Mouse (Mus musculus) heart, postnatal 14 days (tissue): ENCODE data around the gene Ntmt1. TPM values are rescaled to one million over a fixed set of nuclear protein-coding genes. Genes with fewer than 3 reads are reported as not detected.

Source experiments
- DNase-seq, 2 experiments: peaks; one replicate each; pipeline ENCODE4 v3.0.0; 2021 to 2022
- intact Hi-C: fragments of 180-260 bp; cut with DNase I; formaldehyde crosslinking; loops from one replicate; pipeline ENCODE4 v1.15.1; 2025
- total RNA-seq, 2 experiments: library from RNA; stranded (reverse); gene quantifications; 2 replicates each; pipeline ENCODE4 v1.2.3; 2021

The Ntmt1 gene
- total RNA-seq, 2 experiments from 2014 or later: 30.0 to 34.5 TPM

DNA sequence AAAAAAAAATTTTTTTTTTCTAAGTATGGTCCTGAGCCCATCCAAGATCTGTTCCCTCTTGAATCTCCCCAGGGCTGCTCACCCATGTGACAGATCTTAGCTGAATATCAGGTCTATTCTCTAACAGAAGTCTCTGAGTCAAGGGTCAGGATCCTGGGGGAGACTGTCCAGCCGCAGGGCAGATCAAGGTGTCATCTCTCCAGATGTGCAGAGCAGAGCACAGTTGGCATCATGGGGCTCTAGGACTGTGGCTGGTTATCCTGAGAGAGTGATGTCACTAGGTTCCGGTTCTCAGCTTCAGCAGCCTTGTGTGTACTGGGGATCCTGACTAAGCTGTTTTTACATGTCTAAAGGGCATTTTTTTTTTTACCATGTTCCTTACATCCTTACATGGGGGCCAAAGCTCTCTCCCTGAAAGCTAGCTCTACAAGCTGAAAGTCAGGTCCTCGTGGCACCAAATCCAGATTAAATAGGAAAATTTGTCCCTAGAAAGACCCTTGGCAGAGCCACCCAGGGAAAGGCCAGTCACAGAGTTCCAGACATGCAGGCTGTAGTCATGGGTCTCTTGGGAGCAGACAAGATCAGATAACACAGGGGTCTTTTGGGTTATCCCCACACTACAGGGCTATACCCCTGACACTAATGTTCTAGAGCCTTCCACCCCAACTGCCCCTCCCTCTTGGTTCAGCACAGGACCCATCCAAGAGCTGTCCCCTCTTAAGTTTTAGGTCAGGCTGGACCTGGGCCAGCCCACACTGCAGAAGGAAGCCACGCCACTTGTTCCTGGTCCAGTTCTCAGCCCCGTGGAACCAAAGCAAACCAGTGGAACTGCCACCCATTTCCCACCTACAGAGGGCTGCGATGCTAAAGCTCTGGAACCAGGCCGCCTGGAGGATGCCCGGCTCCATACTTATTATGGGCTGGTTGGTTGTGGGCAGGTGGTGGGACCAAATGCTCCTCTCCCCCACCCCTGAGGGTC, 25.0 kb upstream of the Ntmt1 start:
- DNase-seq: no peak
- intact Hi-C loops: no loop called here

DNA sequence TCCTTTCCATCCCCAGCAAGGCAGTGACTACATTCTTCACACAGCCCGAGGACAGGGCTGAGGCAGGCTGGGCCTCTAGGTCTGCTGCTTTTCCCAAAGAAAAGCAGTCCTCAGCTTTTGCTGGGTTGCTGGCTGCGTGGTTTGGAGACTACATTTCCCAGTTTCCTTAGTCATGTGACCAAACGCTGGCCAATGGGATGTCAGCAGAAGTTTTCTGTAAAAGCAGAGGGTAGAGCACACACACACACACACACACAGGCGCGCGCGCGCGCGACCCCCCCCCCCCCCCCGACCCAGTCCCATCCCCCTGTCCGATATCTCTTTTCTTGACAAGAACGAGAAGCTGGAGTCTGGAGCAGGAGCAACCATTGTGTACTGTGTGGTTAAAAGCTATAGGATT, 24.3 kb upstream of the Ntmt1 start:
- DNase-seq: peak; percentile 69 to 79
- intact Hi-C loops: no loop called here

- intact Hi-C loops: no loop called here
- peak; percentile 68 to 70 for DNase-seq
These were observed 23.3 kb upstream of the Ntmt1 start for GRCm38 (mm10) chr2:30784078-30784994.

DNA sequence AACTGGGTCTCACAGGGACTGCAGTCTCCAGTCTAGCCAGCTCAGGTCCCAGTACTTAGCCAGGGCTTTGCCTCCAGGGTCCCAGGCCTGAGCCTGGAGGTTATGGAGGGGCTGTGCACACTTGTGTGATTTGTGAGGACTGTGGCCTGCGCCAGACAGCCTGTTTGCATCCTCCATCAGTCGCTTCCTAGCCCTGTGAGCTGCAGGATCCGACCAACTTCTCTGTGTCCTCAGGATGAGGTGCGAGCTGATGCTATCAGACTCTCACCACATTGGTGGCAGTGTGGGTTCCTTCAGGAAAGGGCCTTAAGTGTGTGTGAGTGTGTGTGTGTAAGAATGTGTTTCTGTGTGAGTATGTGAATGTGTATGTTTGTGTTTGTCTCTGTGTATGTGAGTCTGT, 20.2 kb upstream of the Ntmt1 start:
- intact Hi-C loops: no loop called here
- DNase-seq: no peak

DNA sequence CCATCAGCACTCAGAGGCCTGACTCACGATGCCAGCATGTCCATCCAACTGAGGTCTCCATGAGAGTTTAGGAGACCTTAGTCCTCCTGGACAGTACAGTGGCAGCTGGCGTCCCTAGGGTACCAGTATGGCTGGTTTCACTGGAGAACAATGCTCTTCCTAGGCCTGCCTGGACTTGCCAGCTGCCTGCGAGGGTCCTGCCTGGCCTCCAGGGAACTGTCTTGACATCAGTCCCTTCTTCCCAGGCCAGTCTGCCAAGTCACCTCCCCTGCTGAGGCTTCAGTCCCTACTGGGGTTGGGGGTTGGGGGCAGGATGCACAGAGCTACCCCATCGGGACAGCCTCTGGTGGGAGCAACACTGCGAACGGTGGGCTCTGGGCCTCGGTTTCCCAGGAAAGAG, 15.6 kb upstream of the Ntmt1 start:
- no peak for DNase-seq
- intact Hi-C loops: loop anchor here (5.0 kb wide), 2 partner anchors 70 to 135 kb away; no protein-coding TSS in a partner anchor

GRCm38 (mm10) chr2:30794179-30795108, 13.2 kb upstream of the Ntmt1 start:
- peak; percentile 98 to 99 for DNase-seq
- intact Hi-C loops: loop anchor here (1.0 to 5.0 kb wide), 6 partner anchors 72 to 354 kb away; partner anchors contain the start of gene Ptges

DNA sequence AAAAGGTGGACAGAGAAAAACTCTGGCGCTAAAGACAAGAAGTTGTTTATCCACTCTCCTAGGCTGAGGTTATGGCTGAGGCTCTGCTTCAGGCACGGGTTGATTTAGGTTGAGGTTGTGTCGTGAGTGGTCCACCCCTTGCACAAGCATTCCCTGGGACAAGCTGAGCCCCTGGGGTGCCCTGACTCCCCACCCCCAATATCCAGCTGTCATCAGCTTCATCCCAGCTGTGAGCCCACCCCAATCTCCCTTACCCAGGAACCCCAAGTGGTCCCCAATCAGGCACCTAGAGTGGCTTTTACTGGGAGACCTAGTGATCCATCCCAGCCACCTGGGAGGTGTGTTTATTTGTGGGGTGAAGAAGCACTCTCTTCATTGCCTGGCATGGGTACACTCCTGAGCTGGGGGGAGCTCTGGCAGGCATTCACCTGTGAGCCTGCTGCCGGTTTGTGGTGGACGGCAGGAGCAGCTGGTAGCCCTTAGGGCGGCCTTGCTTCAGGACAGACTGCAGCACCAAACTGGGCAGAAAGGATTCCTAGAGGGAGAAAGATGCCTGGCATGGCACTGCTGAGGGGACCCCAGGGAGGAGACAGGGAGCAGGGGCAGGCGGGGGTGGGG, 12.2 kb upstream of the Ntmt1 start:
- intact Hi-C loops: loop anchor here (2.0 to 5.0 kb wide), 3 partner anchors 132 to 355 kb away; partner anchors contain the start of gene Ptges

GRCm38 (mm10) chr2:30795889-30796275, 11.7 kb upstream of the Ntmt1 start:
- intact Hi-C loops: loop anchor here (2.0 to 5.0 kb wide), 3 partner anchors 131 to 355 kb away; partner anchors contain the start of gene Ptges
- DNase-seq: no peak

More for the DNA sequence above, 12.2 kb upstream of the Ntmt1 start:
- no peak for DNase-seq

GRCm38 (mm10) chr2:30796382-30796781, 11.2 kb upstream of the Ntmt1 start:
- peak; percentile 69 to 74 for DNase-seq
- intact Hi-C loops: loop anchor here (5.0 kb wide), 1 partner anchor 131 kb away; the partner anchor contains the start of gene Ptges

DNA sequence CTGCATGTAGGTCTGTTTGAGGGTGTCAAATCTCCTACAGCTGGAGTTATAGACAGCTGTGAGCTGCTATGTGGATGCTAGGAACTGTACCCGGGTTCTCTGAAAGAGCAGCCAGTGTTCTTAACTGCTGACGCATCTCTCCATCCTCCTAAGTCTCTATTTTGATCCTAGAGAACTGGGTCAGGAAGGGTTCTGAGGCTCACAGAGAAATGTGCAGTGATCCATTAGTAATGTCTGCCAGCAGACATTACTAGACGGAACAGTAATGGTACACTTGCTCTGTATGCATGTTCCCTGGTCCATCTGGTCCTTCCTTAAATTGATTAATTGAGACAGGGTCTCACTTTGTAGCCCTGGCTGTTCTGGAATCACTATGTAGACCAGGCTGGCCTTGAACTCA, 8.2 kb upstream of the Ntmt1 start:
- intact Hi-C loops: loop anchor here (5.0 kb wide), 1 partner anchor 128 kb away; the partner anchor contains the start of gene Ptges
- DNase-seq: no peak

DNA sequence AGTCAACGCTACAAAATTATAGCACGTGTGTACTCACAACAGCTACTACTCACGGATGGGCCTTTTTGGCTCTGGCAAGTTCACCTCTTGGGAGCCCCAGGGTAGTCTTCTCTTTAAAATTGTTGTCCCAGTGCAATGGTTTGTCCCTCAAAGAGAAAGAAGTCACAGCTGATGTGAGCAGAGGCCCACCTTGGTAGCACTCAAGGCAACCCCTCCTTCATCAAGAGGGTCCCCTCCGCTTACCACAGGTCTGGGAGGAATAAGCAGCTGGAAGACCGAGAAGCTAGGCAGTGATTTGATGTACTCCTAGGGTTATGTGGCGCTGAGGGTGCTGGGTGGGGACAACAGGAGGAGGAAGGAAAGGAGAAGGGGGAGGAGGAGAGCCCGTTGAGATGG, 7.0 kb upstream of the Ntmt1 start:
- intact Hi-C loops: no loop called here

GRCm38 (mm10) chr2:30801067-30801852, 6.4 kb upstream of the Ntmt1 start:
- peak; percentile 48 to 49 for DNase-seq
- intact Hi-C loops: no loop called here

More for the DNA sequence above, 7.0 kb upstream of the Ntmt1 start:
- no peak for DNase-seq

- intact Hi-C loops: no loop called here
- DNase-seq: no peak
These were observed 4.0 kb upstream of the Ntmt1 start, which contains the start of gene 1700001O22Rik for GRCm38 (mm10) chr2:30803604-30804003. Gene 1700001O22Rik (minus strand): TSS chr2:30803661.

GRCm38 (mm10) chr2:30805983-30806382, 1.6 kb upstream of the Ntmt1 start:
- no peak for DNase-seq
- intact Hi-C loops: no loop called here

DNA sequence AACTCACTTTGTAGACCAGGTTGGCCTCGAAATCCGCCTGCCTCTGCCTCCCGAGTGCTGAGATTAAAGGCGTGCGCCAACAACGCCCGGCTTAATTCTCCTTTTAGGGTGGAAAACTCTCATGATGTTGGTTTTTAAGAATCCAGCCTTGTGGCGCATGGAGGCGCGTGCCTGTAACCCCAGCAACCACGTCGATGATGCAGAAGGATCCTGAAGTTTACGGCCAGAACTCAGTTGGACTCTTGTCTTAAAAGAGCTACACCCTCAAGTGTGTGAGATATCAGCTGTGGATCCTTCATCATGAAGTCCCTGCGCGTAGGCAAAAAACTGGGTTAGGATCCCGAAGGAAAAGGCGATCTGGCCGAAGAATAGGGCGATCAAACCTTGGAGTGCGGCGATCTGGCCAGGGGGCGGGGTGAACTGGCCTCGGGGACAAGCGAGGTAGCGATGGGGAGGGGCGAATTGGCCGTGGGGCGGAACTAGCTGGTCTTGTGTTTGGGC, 429 bp upstream of the Ntmt1 start:
- no peak for DNase-seq
- intact Hi-C loops: no loop called here

GRCm38 (mm10) chr2:30808296-30808655, 650 bp downstream of the Ntmt1 start:
- peak in 1 of 2 experiments; percentile 43 for DNase-seq

GRCm38 (mm10) chr2:30809503-30809902, 1.9 kb downstream of the Ntmt1 start:
- no peak for DNase-seq
- intact Hi-C loops: loop anchor here (2.0 kb wide), 1 partner anchor 17 kb away; no protein-coding TSS in a partner anchor

More at GRCm38 (mm10) chr2:30808296-30808655, 650 bp downstream of the Ntmt1 start:
- intact Hi-C loops: loop anchor here (2.0 kb wide), 1 partner anchor 19 kb away; no protein-coding TSS in a partner anchor

DNA sequence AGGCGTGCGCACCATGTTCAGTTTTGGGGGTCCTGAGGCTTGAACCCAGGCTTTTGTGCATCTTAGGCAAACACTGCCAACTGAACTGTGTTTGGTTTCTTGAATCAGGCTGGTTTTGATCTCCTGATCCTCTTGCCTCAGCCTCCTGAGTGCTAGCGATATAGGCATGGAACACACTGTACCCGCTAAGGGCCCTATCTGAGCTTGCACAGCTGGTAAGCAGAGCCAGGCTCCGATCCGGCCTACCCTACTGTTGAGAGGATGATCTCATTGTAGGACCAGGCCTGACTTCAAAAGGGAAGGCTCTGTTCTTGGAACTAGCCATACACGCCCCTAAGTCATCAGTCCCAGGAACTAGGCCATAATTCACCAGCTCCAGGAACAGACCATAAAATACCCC, 2.9 kb downstream of the Ntmt1 start:
- DNase-seq: no peak
- intact Hi-C loops: no loop called here
